Mouse (Mus musculus): ENCODE measurements around the gene C1qtnf9. TPM values are rescaled to one million over a fixed set of nuclear protein-coding genes. Genes with fewer than 3 reads are reported as not detected.

The C1qtnf9 gene
- total RNA-seq, 2 experiments from 2014 or later = 19.4 to 25.8 TPM

Other genes starting within 250 kb of the C1qtnf9 start
- gene Spata13, start 134.1 kb upstream of the C1qtnf9 start, total RNA-seq (2021) = 1 to 10 TPM; 2.4 to 2.8 TPM
- gene Mipep, start 16.4 kb downstream of the C1qtnf9 start, total RNA-seq (2021) = 10 to 100 TPM; 32.4 to 33.4 TPM